Mouse (Mus musculus): ENCODE data around the gene Lamc1.

DNA sequence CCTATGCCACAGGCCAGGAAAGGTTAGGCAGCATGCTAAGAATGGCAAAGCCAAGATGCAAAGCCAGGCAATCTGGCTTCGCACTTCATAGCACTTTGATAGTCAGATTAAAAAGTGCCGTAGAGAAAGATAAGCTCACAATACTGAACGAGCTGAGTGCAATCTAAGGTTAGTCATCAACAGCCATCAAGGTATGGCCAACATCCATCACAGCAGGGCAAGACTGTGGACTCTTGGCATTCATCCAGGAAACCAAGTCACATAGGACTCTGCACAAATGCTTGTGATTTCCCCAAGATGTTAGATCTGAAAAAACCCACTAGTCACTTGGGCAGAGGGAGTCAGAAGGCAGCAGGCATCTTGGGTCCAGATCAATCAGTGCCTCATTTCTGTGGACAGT lies 144.5 kb downstream of the Lamc1 start:
- TF ChIP-seq CTCF (IDR thresholded peaks at IDR 0.05; ENCODE audit: low read depth, low read length) (no peak), POLR2A (IDR thresholded peaks at IDR 0.05; ENCODE audit: borderline replicate concordance, low read depth, low read length) (no peak)

Data from bone marrow macrophage, adult 2 months (primary cell).